Mouse (Mus musculus) testis, adult 2 months (tissue): Measurements from ENCODE around the gene Reln. TPM values are rescaled to one million over a fixed set of nuclear protein-coding genes. Genes with fewer than 3 reads are reported as not detected.

ENCODE experiments used
- H3K27ac ChIP-seq: fragments of 200-500 bp; 2 replicates; pipeline ENCODE4 v1.5.1; 2012; ENCODE audit warnings: low read depth, low read length; ENCODE audit not compliant: control insufficient read depth, insufficient read depth
- H3K27me3 ChIP-seq: fragments of 200-500 bp; 2 replicates; pipeline ENCODE4 v1.6.1; 2012; ENCODE audit warnings: mild to moderate bottlenecking, low read length, moderate library complexity; ENCODE audit not compliant: control insufficient read depth, insufficient read depth
- H3K36me3 ChIP-seq: fragments of 200-500 bp; 2 replicates; pipeline ENCODE4 v1.6.1; 2012; ENCODE audit warnings: mild to moderate bottlenecking, low read length; ENCODE audit not compliant: control insufficient read depth, insufficient read depth
- H3K4me1 ChIP-seq: fragments of 200-500 bp; 2 replicates; pipeline ENCODE4 v1.6.1; 2012; ENCODE audit warnings: low read length; ENCODE audit not compliant: control insufficient read depth, insufficient read depth
- H3K4me3 ChIP-seq: fragments of 200-500 bp; 2 replicates; pipeline ENCODE4 v1.5.1; 2012; ENCODE audit warnings: low read depth, mild to moderate bottlenecking, low read length, moderate library complexity, mixed read lengths; ENCODE audit not compliant: control insufficient read depth
- CTCF ChIP-seq: fragments of 200-500 bp; IDR thresholded peaks from 2 replicates; pipeline ENCODE4 v1.5.1; 2012; ENCODE audit warnings: low read depth, mild to moderate bottlenecking, inconsistent platforms, low read length, moderate library complexity; ENCODE audit not compliant: control insufficient read depth, insufficient read depth, insufficient replicate concordance
- POLR2A ChIP-seq: fragments of 200-500 bp; IDR thresholded peaks from 2 replicates; pipeline ENCODE4 v1.6.1; 2012; ENCODE audit warnings: low read depth, mild to moderate bottlenecking, inconsistent platforms, low read length, moderate library complexity; ENCODE audit not compliant: control insufficient read depth
- polyA plus RNA-seq: library from polyadenylated mRNA; depleted of rRNA; stranded (reverse); fragments of >200 nt; gene quantifications from 2 replicates; pipeline ENCODE4 v1.2.3, GENCODE M21; 2012

The Reln gene
- polyA plus RNA-seq, 1 experiment: 11.5 TPM

DNA sequence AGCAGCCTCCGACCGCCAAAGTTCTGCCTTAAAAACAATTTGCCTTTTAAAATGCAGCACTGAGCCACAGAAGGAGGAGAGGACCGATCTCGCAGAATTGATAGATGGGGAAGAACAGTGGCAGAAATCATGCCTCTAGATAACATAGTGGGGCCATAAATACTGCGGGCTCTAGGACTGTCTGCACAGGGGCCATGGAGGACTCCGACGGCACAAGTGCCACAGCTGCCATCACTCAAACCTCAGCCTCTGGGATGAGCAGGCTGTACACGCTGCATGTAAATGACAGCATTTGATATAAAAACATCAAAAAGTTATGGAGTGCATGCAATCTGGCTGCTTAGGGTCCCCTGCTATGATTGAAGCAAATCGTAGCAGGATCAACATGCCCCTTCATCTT is 227.6 kb downstream of the Reln start:
- Histone ChIP-seq H3K36me3 (no peaks in the 10 kb centered on the region), H3K4me3 (no peak overlapping the region), H3K27me3 (no peaks in the 10 kb centered on the region), H3K27ac (no peak overlapping the region), H3K4me1 (no peaks in the 10 kb centered on the region)
- TF ChIP-seq CTCF (no peak), POLR2A (no peak)

GRCm38 (mm10) chr5:22106811-22107485 is 237.6 kb downstream of the Reln start:
- Histone ChIP-seq H3K36me3 (no peaks in the 10 kb centered on the region), H3K4me3 (no peak overlapping the region), H3K27me3 (no peaks in the 10 kb centered on the region), H3K27ac (no peak overlapping the region), H3K4me1 (no peaks in the 10 kb centered on the region)
- TF ChIP-seq POLR2A (no peak), CTCF (no peak)

DNA sequence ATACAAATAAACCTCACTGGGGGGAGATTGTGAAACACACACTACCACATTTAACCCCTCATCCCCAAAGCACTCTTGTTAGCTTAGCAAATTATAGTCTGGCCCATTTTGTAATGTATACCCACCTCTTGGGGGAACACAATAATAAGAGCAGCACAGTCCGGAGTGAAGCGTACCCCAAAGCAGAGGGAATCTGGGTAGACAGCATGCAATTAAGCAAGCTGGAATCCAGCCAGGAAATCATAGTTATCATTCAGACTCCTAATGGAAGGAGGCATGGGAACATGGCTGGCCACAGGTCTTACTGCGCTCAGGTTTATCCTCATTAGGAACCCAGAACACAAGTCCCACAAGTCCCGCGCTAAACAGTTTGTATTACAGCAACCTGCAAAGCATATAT is 249.5 kb downstream of the Reln start:
- TF ChIP-seq POLR2A (no peak), CTCF (no peak)
- no peaks in the 10 kb centered on the region for H3K4me1 ChIP-seq
- H3K27ac ChIP-seq: no peak overlapping the region
- H3K36me3 ChIP-seq: no peaks in the 10 kb centered on the region
- no peaks in the 10 kb centered on the region for H3K27me3 ChIP-seq
- H3K4me3 ChIP-seq: no peak overlapping the region

DNA sequence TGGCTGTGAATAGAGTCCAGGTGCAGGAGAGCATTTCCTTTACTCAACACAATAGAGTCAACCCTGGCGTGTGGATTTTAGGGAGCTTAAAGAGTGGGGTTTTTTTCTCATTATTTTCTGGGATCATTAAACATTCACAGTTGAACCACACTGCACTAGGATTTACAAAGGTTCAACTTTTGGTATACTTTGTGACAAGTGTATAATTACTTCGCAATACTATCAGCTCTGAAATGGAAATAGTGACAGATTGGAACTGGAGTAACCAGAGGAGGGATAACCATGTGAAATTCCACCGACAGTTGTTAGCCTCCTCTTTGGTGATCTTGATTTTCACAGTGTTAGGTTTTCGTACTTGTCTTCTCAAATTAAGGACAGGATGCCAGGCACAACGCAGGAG is 250.5 kb downstream of the Reln start:
- TF ChIP-seq CTCF: no peak
- Histone ChIP-seq H3K36me3 (no peaks in the 10 kb centered on the region), H3K4me1 (no peaks in the 10 kb centered on the region), H3K27me3 (no peaks in the 10 kb centered on the region), H3K27ac (no peak overlapping the region), H3K4me3 (no peak overlapping the region)

GRCm38 (mm10) chr5:22093157-22093865 is 251.2 kb downstream of the Reln start:
- Histone ChIP-seq H3K36me3 (no peaks in the 10 kb centered on the region), H3K27ac (no peak overlapping the region), H3K4me3 (no peak overlapping the region), H3K27me3 (no peaks in the 10 kb centered on the region), H3K4me1 (no peaks in the 10 kb centered on the region)
- TF ChIP-seq CTCF (no peak), POLR2A (no peak)

DNA sequence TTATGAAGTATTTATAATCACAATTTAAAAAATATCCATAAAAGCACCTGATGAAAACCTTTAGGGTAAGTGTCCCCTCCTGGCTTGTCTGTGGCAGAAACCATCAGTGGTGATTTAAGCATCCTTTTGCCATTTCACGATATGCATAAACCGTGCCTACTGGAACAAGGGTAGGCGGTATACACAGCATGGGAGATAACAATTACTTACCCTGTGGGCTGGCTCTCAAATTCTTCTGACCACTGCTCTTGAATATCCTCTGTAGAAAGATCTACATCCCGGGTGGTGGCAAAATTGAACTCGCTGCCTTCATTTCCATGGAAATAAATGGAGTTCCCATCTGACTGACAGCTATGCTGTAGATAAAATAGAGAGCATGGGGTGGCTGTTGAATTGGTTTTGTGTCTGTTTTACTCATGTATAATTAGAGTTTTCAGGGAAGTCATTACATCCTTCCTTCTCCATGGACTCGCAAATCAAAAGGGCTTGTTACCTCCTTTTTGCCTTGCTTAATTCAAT is 264.0 kb downstream of the Reln start:
- no peaks in the 10 kb centered on the region for H3K4me1 ChIP-seq

DNA sequence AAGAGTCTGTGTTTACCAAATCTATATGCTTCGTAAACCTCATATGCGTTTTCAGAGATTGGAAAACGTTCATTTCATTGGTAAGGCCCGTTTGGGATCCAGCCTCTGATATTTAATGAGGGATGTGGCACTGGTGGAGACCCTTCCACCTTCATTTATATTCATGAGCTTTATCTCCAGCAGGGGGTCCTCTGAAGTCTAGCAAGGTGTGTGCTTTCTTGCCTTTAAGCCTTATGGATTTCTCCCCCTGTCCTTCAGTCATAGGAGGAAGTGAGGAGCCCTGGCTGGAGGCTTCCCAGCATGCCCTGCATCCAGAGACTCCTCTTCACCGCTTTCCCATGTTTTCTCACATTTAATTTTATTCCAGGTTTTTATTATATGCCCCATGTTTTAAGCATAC is 269.5 kb downstream of the Reln start:
- no peaks in the 10 kb centered on the region for H3K36me3 ChIP-seq
- H3K4me3 ChIP-seq: no peak overlapping the region
- TF ChIP-seq POLR2A (no peak), CTCF (no peak)
- H3K27me3 ChIP-seq: no peaks in the 10 kb centered on the region
- H3K4me1 ChIP-seq: no peaks in the 10 kb centered on the region
- H3K27ac ChIP-seq: no peak overlapping the region

More for the DNA sequence above, 264.0 kb downstream of the Reln start:
- H3K27ac ChIP-seq: no peak overlapping the region
- TF ChIP-seq POLR2A (no peak), CTCF (no peak)
- no peak overlapping the region for H3K4me3 ChIP-seq
- no peaks in the 10 kb centered on the region for H3K36me3 ChIP-seq
- H3K27me3 ChIP-seq: no peaks in the 10 kb centered on the region
